Mouse (Mus musculus) forebrain, embryonic 11.5 days (tissue): ENCODE results near the gene Olfr1245. TPM values are rescaled to one million over a fixed set of nuclear protein-coding genes. Genes with fewer than 3 reads are reported as not detected.

ENCODE experiments used
- polyA plus RNA-seq: library from polyadenylated mRNA; unstranded; fragments of >200 nt; fragmentation: Nextera tagmentation; extraction: Ambion mirVana; gene quantifications from 2 replicates; pipeline ENCODE4 v1.2.1, GENCODE M21; 2014

The Olfr1245 gene
- polyA plus RNA-seq, 1 experiment from 2014 or later: not detected

Other genes starting within 250 kb of the Olfr1245 start
- not detected in 2 replicates for gene Olfr1232, start 248.8 kb downstream of the Olfr1245 start, polyA plus RNA-seq
- not detected in 2 replicates for gene Olfr1233, start 236.0 kb downstream of the Olfr1245 start, polyA plus RNA-seq
- gene Olfr1234, start 213.6 kb downstream of the Olfr1245 start, polyA plus RNA-seq: not detected in 2 replicates
- not detected in 2 replicates for gene Olfr1238, start 168.8 kb downstream of the Olfr1245 start, polyA plus RNA-seq
- gene Olfr1239, start 158.0 kb downstream of the Olfr1245 start, polyA plus RNA-seq: not detected in 2 replicates
- gene Olfr1240, start 135.4 kb downstream of the Olfr1245 start, polyA plus RNA-seq: not detected in 2 replicates
- not detected in 2 replicates for gene Olfr1241, start 91.3 kb downstream of the Olfr1245 start, polyA plus RNA-seq
- gene Olfr1242, start 80.1 kb downstream of the Olfr1245 start, polyA plus RNA-seq: not detected in 2 replicates
- not detected in 2 replicates for gene Olfr1243, start 47.0 kb downstream of the Olfr1245 start, polyA plus RNA-seq
- gene Olfr1246, start 14.7 kb upstream of the Olfr1245 start, polyA plus RNA-seq: not detected in 2 replicates
- not detected in 2 replicates for gene Olfr1247, start 35.7 kb upstream of the Olfr1245 start, polyA plus RNA-seq
- not detected in 2 replicates for gene Olfr1248, start 39.8 kb upstream of the Olfr1245 start, polyA plus RNA-seq
- not detected in 2 replicates for gene Olfr1249, start 56.5 kb upstream of the Olfr1245 start, polyA plus RNA-seq
- not detected in 2 replicates for gene Olfr1250, start 83.0 kb upstream of the Olfr1245 start, polyA plus RNA-seq
- gene Olfr1251, start 93.5 kb upstream of the Olfr1245 start, polyA plus RNA-seq: not detected in 2 replicates
- gene Olfr1252, start 146.6 kb upstream of the Olfr1245 start, polyA plus RNA-seq: not detected in 2 replicates
- gene Olfr1253, start 178.6 kb upstream of the Olfr1245 start, polyA plus RNA-seq: not detected in 2 replicates
- gene Olfr1254, start 215.2 kb upstream of the Olfr1245 start, polyA plus RNA-seq: not detected in 2 replicates
- gene Olfr1255, start 233.6 kb upstream of the Olfr1245 start, polyA plus RNA-seq: not detected in 2 replicates